Mouse (Mus musculus) midbrain, embryonic 16.5 days (tissue): ENCODE data around the gene Mtrf1l. TPM values are rescaled to one million over a fixed set of nuclear protein-coding genes. Genes with fewer than 3 reads are reported as not detected.

Experiments used
- ATAC-seq: fragments of 200-750 bp; cut with Nextera tagmentation; 2 replicates; pipeline ENCODE4 v1.8.0; 2017; ENCODE audit warnings: moderate TSS enrichment
- H3K27ac ChIP-seq: fragments of 300-500 bp; sonication (generic); 2 replicates; pipeline ENCODE4 v1.5.1; 2014; ENCODE audit warnings: mild to moderate bottlenecking, low read length, mixed read lengths
- H3K27me3 ChIP-seq: fragments of 300-500 bp; sonication (generic); 2 replicates; pipeline ENCODE4 v1.6.1; 2014; ENCODE audit warnings: low read depth, low read length, mixed read lengths; ENCODE audit not compliant: control insufficient read depth, insufficient read depth
- H3K36me3 ChIP-seq: fragments of 300-500 bp; sonication (generic); 2 replicates; pipeline ENCODE4 v1.6.1; 2014; ENCODE audit warnings: mild to moderate bottlenecking, low read length, moderate library complexity, mixed read lengths; ENCODE audit not compliant: control insufficient read depth, insufficient read depth
- H3K4me1 ChIP-seq: fragments of 300-500 bp; sonication (generic); 2 replicates; pipeline ENCODE4 v1.6.1; 2014; ENCODE audit warnings: mild to moderate bottlenecking, low read length, mixed read lengths; ENCODE audit not compliant: control insufficient read depth, insufficient read depth
- H3K4me2 ChIP-seq: fragments of 300-500 bp; sonication (generic); 2 replicates; pipeline ENCODE4 v1.6.1; 2014; ENCODE audit warnings: mild to moderate bottlenecking, low read length, mixed read lengths
- H3K4me3 ChIP-seq: fragments of 300-500 bp; sonication (generic); 2 replicates; pipeline ENCODE4 v1.5.1; 2014; ENCODE audit warnings: low read depth, mild to moderate bottlenecking, low read length, moderate library complexity, mixed read lengths
- H3K9ac ChIP-seq: fragments of 300-500 bp; sonication (generic); 2 replicates; pipeline ENCODE4 v1.6.1; 2014; ENCODE audit warnings: low read depth, low read length, mixed read lengths
- H3K9me3 ChIP-seq: fragments of 300-500 bp; sonication (generic); replicated peaks from 2 replicates; pipeline ENCODE4 v1.6.1; 2014; ENCODE audit warnings: mild to moderate bottlenecking, low read length, mixed read lengths; ENCODE audit not compliant: control insufficient read depth, poor library complexity, severe bottlenecking
- WGBS: fragments of 180-500 bp; shearing (Covaris S2); extraction: QIAGEN DNeasy Blood & Tissue Kit; methylation state at CpG from one replicate; pipeline ENCODE4 v1.1.7; 2014; 5-methylcytosine and 5-hydroxymethylcytosine counted together
- polyA plus RNA-seq: library from polyadenylated mRNA; unstranded; fragments of >200 nt; fragmentation: Nextera tagmentation; extraction: Ambion mirVana; gene quantifications from 2 replicates; pipeline ENCODE4 v1.2.1, GENCODE M21; 2015

Gene Mtrf1l
- polyA plus RNA-seq, 1 experiment from 2014 or later: 11.1 TPM

DNA sequence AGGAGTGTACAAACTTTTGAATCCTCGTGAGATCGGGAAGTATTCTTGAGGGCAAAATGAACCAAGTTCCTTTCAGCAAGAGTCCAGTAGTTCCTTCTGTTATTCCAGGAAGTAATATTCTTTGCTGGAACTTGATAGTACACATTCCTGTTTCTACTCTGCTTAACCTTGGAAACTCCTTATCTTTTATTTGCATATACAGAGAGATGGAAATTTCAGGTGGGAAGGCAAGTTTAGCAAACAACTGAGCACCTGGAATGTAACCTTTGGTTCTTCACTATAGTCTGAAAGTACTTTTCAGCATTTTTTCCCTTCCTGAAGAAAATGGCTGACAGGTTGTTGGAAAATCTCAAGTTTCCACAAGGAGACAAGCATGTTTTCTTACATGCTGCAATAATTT lies 16.0 kb downstream of the Mtrf1l start:
- H3K4me1 ChIP-seq: peaks cover 18% of the 10 kb centered on the region
- H3K4me3 ChIP-seq: no peak overlapping the region
- no peak for ATAC-seq
- no peak overlapping the region for H3K27ac ChIP-seq
- H3K36me3 ChIP-seq: peaks cover 10% of the 10 kb centered on the region
- no peak overlapping the region for H3K9ac ChIP-seq
- no peaks in the 10 kb centered on the region for H3K9me3 ChIP-seq
- H3K4me2 ChIP-seq: no peak overlapping the region
- 84% methylated on average over 2 of the region's 2 CpGs for WGBS
- H3K27me3 ChIP-seq: no peaks in the 10 kb centered on the region

DNA sequence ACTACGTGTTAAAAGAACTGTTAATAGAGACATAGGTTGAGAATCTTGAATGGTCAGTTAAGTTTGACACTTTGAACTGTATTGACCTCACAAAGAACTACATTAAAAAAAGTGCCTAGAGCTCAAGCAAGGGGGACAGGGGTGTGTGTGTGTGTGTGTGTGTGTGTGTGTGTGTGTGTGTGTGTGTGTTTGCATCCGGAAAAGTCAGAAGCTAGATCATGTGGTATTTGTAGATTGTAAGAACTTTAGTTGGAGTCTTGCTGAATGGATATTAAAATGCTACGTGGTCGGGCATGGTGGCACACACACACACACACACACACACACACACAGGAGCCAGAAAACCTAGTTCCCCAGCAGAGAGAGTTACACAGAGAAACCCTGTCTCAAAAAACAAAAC lies 16.7 kb downstream of the Mtrf1l start:
- Histone ChIP-seq H3K4me2 (no peak overlapping the region), H3K27ac (no peak overlapping the region)
- WGBS: 73% methylated on average over 4 of the region's 4 CpGs

DNA sequence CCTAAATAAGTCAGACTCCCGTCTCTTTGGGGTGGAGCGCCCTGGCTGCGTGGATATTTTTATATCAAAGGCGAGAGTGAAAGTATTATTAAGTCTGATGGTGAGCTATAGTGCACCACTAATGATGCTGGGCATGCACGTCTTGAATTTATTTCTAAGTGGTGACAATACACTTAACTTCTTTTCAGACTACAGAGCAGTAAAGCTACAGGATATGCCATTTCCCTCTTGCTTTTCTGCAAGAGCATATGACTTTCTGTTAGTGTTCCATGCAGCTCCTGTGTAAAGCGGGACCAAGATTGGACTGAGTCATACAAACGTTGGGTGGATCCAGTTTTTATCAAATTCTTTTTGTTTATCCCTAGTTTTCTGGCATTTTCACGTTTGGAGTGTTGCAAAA lies 17.3 kb downstream of the Mtrf1l start:
- H3K27ac ChIP-seq: peak overlapping the region; percentile 90
- H3K4me2 ChIP-seq: peak overlapping the region; percentile 82
- H3K36me3 ChIP-seq: peaks cover 5% of the 10 kb centered on the region
- peaks cover 20% of the 10 kb centered on the region for H3K4me1 ChIP-seq
- no peaks in the 10 kb centered on the region for H3K9me3 ChIP-seq
- peak; percentile 3; the same call in 1 of the 2 replicates for ATAC-seq
- no peaks in the 10 kb centered on the region for H3K27me3 ChIP-seq
- 13% methylated on average over 8 of the region's 8 CpGs for WGBS
- H3K9ac ChIP-seq: peak overlapping the region; percentile 64
- H3K4me3 ChIP-seq: peak overlapping the region; percentile 69

More for the DNA sequence above, 16.7 kb downstream of the Mtrf1l start:
- no peaks in the 10 kb centered on the region for H3K27me3 ChIP-seq
- H3K36me3 ChIP-seq: peaks cover 6% of the 10 kb centered on the region
- no peak overlapping the region for H3K9ac ChIP-seq
- ATAC-seq: no peak
- H3K4me1 ChIP-seq: peaks cover 20% of the 10 kb centered on the region
- H3K9me3 ChIP-seq: no peaks in the 10 kb centered on the region
- H3K4me3 ChIP-seq: no peak overlapping the region

DNA sequence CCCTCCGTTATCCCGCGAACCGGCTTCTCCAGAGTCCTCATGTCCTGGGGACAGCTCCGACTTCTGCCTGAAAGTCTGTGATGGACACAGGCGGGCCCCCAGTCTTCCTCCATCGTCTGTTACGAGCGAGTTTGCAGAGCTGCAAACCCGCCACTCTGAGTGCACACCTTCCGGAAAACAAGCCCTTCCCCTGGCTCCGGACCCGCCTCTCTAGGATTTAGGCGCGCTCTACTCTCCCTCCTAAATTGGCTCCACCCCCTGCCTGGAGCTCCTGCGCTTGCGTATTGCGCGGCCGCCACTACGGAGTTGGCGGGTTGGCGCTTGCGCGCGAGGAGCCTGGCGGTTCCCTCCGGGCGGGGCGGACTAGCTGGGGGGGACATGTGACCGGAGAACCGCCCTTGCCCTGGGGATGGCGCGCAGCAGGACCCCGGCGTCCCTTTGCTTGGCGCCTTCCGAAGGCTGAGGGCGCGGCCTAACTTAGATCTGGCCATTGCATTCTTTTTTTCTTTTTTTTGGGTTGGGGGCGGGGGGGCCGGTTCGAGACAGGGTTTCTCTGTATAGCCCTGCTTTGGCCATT lies 17.9 kb downstream of the Mtrf1l start:
- WGBS: under 1% methylated on average over 43 of the region's 43 CpGs
- peak; percentile 96 for ATAC-seq
- H3K4me3 ChIP-seq: peak overlapping the region; percentile 69

DNA sequence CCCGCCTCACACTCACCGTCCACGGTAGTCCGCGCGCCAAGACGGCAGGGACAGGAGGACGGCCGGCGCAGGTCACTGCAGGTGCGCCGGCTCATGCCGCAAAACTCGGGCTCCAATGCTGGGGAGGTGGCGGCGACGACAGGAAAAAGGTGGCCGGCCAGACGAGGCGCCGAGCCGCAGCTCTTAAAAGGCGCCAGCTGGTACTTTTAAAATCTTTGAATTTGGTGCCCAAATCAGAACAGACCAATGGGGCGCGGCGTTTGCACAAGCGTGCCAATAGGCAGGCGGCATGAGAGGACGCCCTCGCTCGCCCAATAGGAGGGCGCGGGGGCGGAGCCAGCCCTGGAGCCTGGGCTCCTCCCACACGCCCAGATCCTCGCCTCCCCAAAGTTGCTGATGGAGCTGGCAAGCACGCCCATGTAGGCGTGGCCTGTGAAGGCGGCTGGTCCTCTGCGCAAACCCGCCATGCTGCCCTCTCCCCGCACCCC lies 18.4 kb downstream of the Mtrf1l start, which contains the start of gene Fbxo5:
Gene Fbxo5, minus strand, starts transcription at position 358 of the 488 bp plus-strand sequence.
- Histone ChIP-seq H3K4me1 (peaks cover 20% of the 10 kb centered on the region), H3K4me2 (peak within 1 kb of the TSS; percentile 82), H3K36me3 (peaks cover 12% of the 10 kb centered on the region; the same call in 1 of the 2 replicates), H3K27ac (peak within 1 kb of the TSS; percentile 90), H3K9me3 (no peaks in the 10 kb centered on the region), H3K27me3 (no peaks in the 10 kb centered on the region), H3K9ac (peak within 1 kb of the TSS; percentile 64), H3K4me3 (peak within 1 kb of the TSS; percentile 69)
- WGBS: under 1% methylated on average over 42 of the region's 42 CpGs
- ATAC-seq: peak; percentile 98

More for the DNA sequence above, 17.9 kb downstream of the Mtrf1l start:
- Histone ChIP-seq H3K36me3 (peaks cover 8% of the 10 kb centered on the region; the same call in 1 of the 2 replicates), H3K4me1 (peaks cover 20% of the 10 kb centered on the region), H3K27me3 (no peaks in the 10 kb centered on the region), H3K4me2 (peak overlapping the region; percentile 82), H3K9ac (peak overlapping the region; percentile 64), H3K27ac (peak overlapping the region; percentile 90), H3K9me3 (no peaks in the 10 kb centered on the region)

DNA sequence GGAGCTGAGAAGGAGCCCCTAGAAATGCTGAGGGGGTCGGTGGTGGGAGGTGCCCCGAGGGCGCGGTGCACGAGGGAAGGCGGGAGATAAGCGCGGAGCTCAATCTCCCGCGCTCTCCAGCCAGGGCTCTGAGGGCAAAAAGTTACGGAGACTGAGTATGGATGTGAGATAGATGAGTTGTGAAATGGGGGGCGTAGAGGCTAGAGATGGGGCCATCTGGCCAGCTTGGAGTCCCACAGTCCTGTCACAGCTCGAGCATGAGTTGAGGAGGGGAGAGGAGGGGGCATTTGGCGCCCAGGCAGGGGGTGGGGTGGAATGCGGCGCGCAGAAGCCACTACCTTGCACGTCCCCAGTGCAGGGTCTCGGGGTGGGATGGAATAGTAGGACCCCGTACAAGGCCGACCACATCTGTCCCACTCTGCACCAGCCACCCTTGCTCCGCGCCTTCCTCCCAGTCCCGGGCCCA lies 19.0 kb downstream of the Mtrf1l start:
- H3K36me3 ChIP-seq: peaks cover 12% of the 10 kb centered on the region; the same call in 1 of the 2 replicates
- ATAC-seq: peak; percentile 54
- peaks cover 20% of the 10 kb centered on the region for H3K4me1 ChIP-seq
- H3K9ac ChIP-seq: no peak overlapping the region
- H3K4me3 ChIP-seq: peak overlapping the region; percentile 69
- H3K4me2 ChIP-seq: peak overlapping the region; percentile 82
- H3K27me3 ChIP-seq: no peaks in the 10 kb centered on the region
- no peaks in the 10 kb centered on the region for H3K9me3 ChIP-seq
- under 1% methylated on average over 23 of the region's 24 CpGs for WGBS
- no peak overlapping the region for H3K27ac ChIP-seq

DNA sequence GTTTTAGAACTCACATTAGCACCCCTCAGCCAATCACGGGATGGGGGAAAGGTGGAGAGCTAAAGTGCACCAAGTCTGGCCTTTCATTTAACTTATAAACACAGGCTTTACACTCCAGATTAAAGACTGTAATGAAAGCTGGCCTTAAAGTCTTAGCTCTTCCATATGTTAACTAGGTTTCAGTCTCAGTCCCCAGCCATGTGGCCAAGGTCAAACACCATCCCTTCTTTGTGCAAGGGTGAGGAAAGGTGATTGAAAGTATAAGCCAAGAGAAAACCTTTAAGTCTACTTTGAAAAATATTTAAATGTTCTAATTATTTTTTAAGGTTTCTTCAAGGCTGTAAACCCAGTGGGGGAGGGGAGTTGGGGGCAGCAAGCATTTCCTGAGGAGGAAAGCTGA lies 20.0 kb downstream of the Mtrf1l start:
- Histone ChIP-seq H3K4me3 (0 out of 2 replicates have a peak overlapping the region, but pooled peaks have one; percentile 6), H3K36me3 (peaks cover 12% of the 10 kb centered on the region; the same call in 1 of the 2 replicates), H3K9me3 (no peaks in the 10 kb centered on the region), H3K27ac (no peak overlapping the region), H3K27me3 (no peaks in the 10 kb centered on the region), H3K4me1 (peaks cover 20% of the 10 kb centered on the region), H3K9ac (no peak overlapping the region; the same call in 1 of the 2 replicates), H3K4me2 (peak overlapping the region; percentile 24)
- ATAC-seq: no peak
- 0% methylated on average over 1 of the region's 1 CpGs for WGBS

DNA sequence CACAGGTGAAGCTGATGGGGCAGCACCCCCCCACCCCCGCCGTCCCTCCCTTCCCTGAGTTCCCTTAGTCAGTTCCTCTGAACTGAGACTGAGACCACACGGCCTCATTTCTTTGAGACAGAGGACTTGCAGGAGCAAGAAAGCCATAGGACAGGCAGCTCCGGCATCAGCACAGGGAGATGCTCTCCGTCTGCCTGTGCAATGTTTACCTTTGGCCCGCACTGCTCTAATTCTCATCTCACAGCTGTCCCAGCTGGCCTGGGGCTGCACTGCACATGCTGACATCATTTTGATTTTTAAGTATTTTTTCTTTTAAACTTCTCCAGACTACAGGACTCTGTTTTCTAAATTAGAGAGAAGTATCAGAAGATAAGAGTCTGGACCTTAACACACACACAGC lies 20.8 kb downstream of the Mtrf1l start:
- Histone ChIP-seq H3K27me3 (no peaks in the 10 kb centered on the region), H3K9ac (0 out of 2 replicates have a peak overlapping the region, but pooled peaks have one; percentile 34), H3K27ac (no peak overlapping the region), H3K4me2 (peak overlapping the region; percentile 31), H3K4me1 (peaks cover 20% of the 10 kb centered on the region), H3K36me3 (peaks cover 12% of the 10 kb centered on the region; the same call in 1 of the 2 replicates), H3K4me3 (no peak overlapping the region; the same call in 1 of the 2 replicates), H3K9me3 (no peaks in the 10 kb centered on the region)
- 22% methylated on average over 6 of the region's 6 CpGs for WGBS
- ATAC-seq: no peak

DNA sequence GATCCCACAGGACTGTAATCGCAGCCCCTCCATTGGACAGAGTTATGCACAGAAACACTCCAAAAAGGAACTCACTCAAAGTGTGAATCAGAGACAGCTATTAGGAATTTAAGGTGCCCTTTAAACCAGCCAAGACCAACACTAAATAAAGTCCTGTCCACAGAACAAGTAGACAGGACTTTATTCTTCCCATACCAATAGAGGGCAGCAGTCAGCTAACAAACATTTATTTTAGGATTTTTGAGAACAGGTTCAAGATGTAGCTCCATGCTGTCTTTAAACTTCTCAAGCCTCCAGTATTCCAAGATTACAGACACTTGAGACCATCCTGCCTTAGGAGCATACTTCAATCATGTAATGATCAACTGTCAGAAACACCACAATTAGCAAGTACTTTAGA lies 23.2 kb downstream of the Mtrf1l start:
- H3K36me3 ChIP-seq: peaks cover 12% of the 10 kb centered on the region; the same call in 1 of the 2 replicates
- no peaks in the 10 kb centered on the region for H3K27me3 ChIP-seq
- ATAC-seq: no peak
- WGBS: 92% methylated on average over 1 of the region's 1 CpGs
- no peaks in the 10 kb centered on the region for H3K9me3 ChIP-seq
- no peak overlapping the region for H3K4me2 ChIP-seq
- peaks cover 20% of the 10 kb centered on the region for H3K4me1 ChIP-seq
- no peak overlapping the region for H3K27ac ChIP-seq
- H3K4me3 ChIP-seq: no peak overlapping the region
- no peak overlapping the region for H3K9ac ChIP-seq
